Comparison of ENCODE assay signal across 25 mouse cellular contexts in the genomic region with DNA sequence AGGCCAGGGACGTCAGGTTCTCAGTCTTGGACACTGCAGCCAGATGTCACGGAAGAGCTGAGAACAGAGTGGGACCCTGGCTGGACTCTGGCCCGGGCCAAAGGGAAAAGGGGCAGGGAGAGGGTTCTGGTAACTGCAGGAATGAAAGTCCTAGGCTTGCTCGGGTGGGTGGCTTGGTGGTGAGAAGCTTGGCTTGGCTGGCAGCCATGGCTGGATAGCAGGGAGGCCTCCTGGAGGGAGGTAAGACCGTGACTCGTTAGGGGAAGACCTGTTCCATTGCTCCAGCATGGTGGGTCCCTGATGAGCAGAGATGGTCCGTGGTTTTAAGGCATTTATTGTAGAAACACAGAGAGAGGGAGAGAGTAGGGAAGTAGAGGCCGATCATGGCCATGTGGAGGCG. TPM values are rescaled to one million over a fixed set of nuclear protein-coding genes. Genes with fewer than 3 reads are reported as not detected.
DNase-seq lines count a peak whose midpoint lies in the region; ATAC-seq lines count a peak whose summit lies in the region.
"Had no signal": no experiment of that assay in that cellular context is flagged by ENCODE, and none has a peak within 500 bp of the region (broad histone marks: within the 10 kb centered on the region; RNA-seq: fewer than 3 reads in every experiment).

No protein-coding gene starts in this region.

- peaks cover 11% of the 10 kb centered on the region for H3K4me1 ChIP-seq in embryonic facial prominence, embryonic 13.5 days
- H3K4me1 ChIP-seq in embryonic facial prominence, embryonic 10.5 days: peaks cover 17% of the 10 kb centered on the region
- peaks cover 11% of the 10 kb centered on the region for H3K4me1 ChIP-seq in midbrain, embryonic 11.5 days (ENCODE audit: control insufficient read depth, insufficient read depth, low read length)
- peaks cover 17% of the 10 kb centered on the region for H3K4me1 ChIP-seq in midbrain, embryonic 10.5 days
- peaks cover 11% of the 10 kb centered on the region; the same call in 1 of the 2 replicates for H3K4me1 ChIP-seq in embryonic facial prominence, embryonic 14.5 days (ENCODE audit: control insufficient read depth, insufficient read depth, low read length)

- H3K4me3 ChIP-seq in embryonic facial prominence, embryonic 13.5 days: no peak overlapping the region
- no peak overlapping the region for H3K4me3 ChIP-seq in embryonic facial prominence, embryonic 10.5 days
- no peak overlapping the region for H3K4me3 ChIP-seq in midbrain, embryonic 11.5 days (ENCODE audit: low read depth, low read length)
- H3K4me3 ChIP-seq in midbrain, embryonic 10.5 days: no peak overlapping the region
- no peak overlapping the region for H3K4me3 ChIP-seq in embryonic facial prominence, embryonic 14.5 days (ENCODE audit: low read depth, low read length)
- H3K4me3 ChIP-seq: erythroblast, embryonic 14.5 days; forebrain, embryonic 13.5 days; heart, adult 2 months; hindbrain, embryonic 12.5 days; hindbrain, embryonic 15.5 days had no signal

- H3K27ac ChIP-seq in embryonic facial prominence, embryonic 13.5 days: no peak overlapping the region
- H3K27ac ChIP-seq in embryonic facial prominence, embryonic 10.5 days (replicated peaks): no peak overlapping the region
- no peak overlapping the region for H3K27ac ChIP-seq in midbrain, embryonic 11.5 days (ENCODE audit: low read depth, low read length)
- no peak overlapping the region for H3K27ac ChIP-seq in midbrain, embryonic 10.5 days (replicated peaks)
- H3K27ac ChIP-seq in embryonic facial prominence, embryonic 14.5 days (replicated peaks; ENCODE audit: low read depth, low read length): no peak overlapping the region
- H3K27ac ChIP-seq: forebrain, embryonic 13.5 days; heart, adult 2 months; hindbrain, embryonic 12.5 days; hindbrain, embryonic 15.5 days had no signal

- H3K9ac ChIP-seq in embryonic facial prominence, embryonic 13.5 days: peak overlapping the region; percentile 17; the same call in 1 of the 2 replicates
- H3K9ac ChIP-seq in midbrain, embryonic 11.5 days (ENCODE audit: low read length): no peak overlapping the region
- no peak overlapping the region for H3K9ac ChIP-seq in embryonic facial prominence, embryonic 14.5 days (ENCODE audit: low read depth, low read length)
- H3K9ac ChIP-seq: forebrain, embryonic 13.5 days; hindbrain, embryonic 12.5 days; hindbrain, embryonic 15.5 days had no signal

- H3K27me3 ChIP-seq in embryonic facial prominence, embryonic 13.5 days: peaks cover 31% of the 10 kb centered on the region
- H3K27me3 ChIP-seq in embryonic facial prominence, embryonic 10.5 days (replicated peaks; ENCODE audit: low read depth, poor library complexity, severe bottlenecking): peaks cover 45% of the 10 kb centered on the region
- H3K27me3 ChIP-seq in midbrain, embryonic 11.5 days (ENCODE audit: control insufficient read depth, insufficient read depth, low read length): peaks cover 27% of the 10 kb centered on the region
- peaks cover 43% of the 10 kb centered on the region for H3K27me3 ChIP-seq in midbrain, embryonic 10.5 days (ENCODE audit: low read depth, poor library complexity, severe bottlenecking)
- peaks cover 10% of the 10 kb centered on the region for H3K27me3 ChIP-seq in embryonic facial prominence, embryonic 14.5 days (replicated peaks; ENCODE audit: control insufficient read depth, insufficient read depth, low read length)
- H3K27me3 ChIP-seq: Patski had no signal

- DNase-seq in embryonic facial prominence, embryonic 10.5 days (ENCODE audit: low spot score): no peak
- DNase-seq in midbrain, embryonic 11.5 days (ENCODE audit: low spot score, missing footprints): peak; percentile 45
- no peak for DNase-seq in midbrain, embryonic 10.5 days (ENCODE audit: low spot score)
- DNase-seq in embryonic facial prominence, embryonic 14.5 days (ENCODE audit: low spot score): peak; percentile 11
- no peak for DNase-seq in heart, adult 18-20 months
- DNase-seq: adrenal gland, postnatal 10 days; adrenal gland, postnatal 36 days; cerebellum, adult 2 months; cerebellum, postnatal 10 days; cerebellum, postnatal 36 days; embryo, embryonic 11 days; gastrocnemius, postnatal 14 days; heart, adult 2 months; kidney, adult 2 months had no signal

- no peak for ATAC-seq in embryonic facial prominence, embryonic 13.5 days (ENCODE audit: insufficient number of reproducible peaks, insufficient read depth, low FRiP score, low TSS enrichment, low read depth)
- no peak for ATAC-seq in midbrain, embryonic 11.5 days (ENCODE audit: low FRiP score)
- ATAC-seq in embryonic facial prominence, embryonic 14.5 days (ENCODE audit: low read depth): no peak
- ATAC-seq: CD4-positive, CD25-positive, alpha-beta regulatory T cell, adult 4 months; forebrain, embryonic 13.5 days; forebrain, embryonic 16.5 days; intestine, postnatal 0 days; Patski had no signal

- no peaks in the 10 kb centered on the region for H3K36me3 ChIP-seq in embryonic facial prominence, embryonic 13.5 days
- H3K36me3 ChIP-seq in embryonic facial prominence, embryonic 10.5 days (replicated peaks): no peaks in the 10 kb centered on the region
- H3K36me3 ChIP-seq in midbrain, embryonic 11.5 days (ENCODE audit: control insufficient read depth, insufficient read depth, low read length): no peaks in the 10 kb centered on the region
- no peaks in the 10 kb centered on the region for H3K36me3 ChIP-seq in midbrain, embryonic 10.5 days
- H3K36me3 ChIP-seq in embryonic facial prominence, embryonic 14.5 days (ENCODE audit: control insufficient read depth, insufficient read depth, low read length): no peaks in the 10 kb centered on the region
- H3K36me3 ChIP-seq: hindbrain, embryonic 12.5 days; hindbrain, embryonic 15.5 days had no signal

- no peak overlapping the region for H3K4me2 ChIP-seq in embryonic facial prominence, embryonic 13.5 days
- H3K4me2 ChIP-seq in midbrain, embryonic 11.5 days: no peak overlapping the region
- no peak overlapping the region for H3K4me2 ChIP-seq in embryonic facial prominence, embryonic 14.5 days (ENCODE audit: low read depth, low read length)
- H3K4me2 ChIP-seq: forebrain, embryonic 13.5 days; heart, embryonic 11.5 days; hindbrain, embryonic 12.5 days; hindbrain, embryonic 15.5 days had no signal

- no peaks in the 10 kb centered on the region for H3K9me3 ChIP-seq in embryonic facial prominence, embryonic 13.5 days
- no peaks in the 10 kb centered on the region for H3K9me3 ChIP-seq in embryonic facial prominence, embryonic 10.5 days
- H3K9me3 ChIP-seq in midbrain, embryonic 11.5 days (ENCODE audit: control insufficient read depth, low read length): no peaks in the 10 kb centered on the region
- H3K9me3 ChIP-seq in midbrain, embryonic 10.5 days (replicated peaks): no peaks in the 10 kb centered on the region
- no peaks in the 10 kb centered on the region for H3K9me3 ChIP-seq in embryonic facial prominence, embryonic 14.5 days (ENCODE audit: control insufficient read depth, low read length)
- H3K9me3 ChIP-seq: forebrain, embryonic 13.5 days; hindbrain, embryonic 12.5 days; hindbrain, embryonic 15.5 days had no signal

- WGBS in embryonic facial prominence, embryonic 13.5 days: 60% methylated on average over 9 of the region's 9 CpGs
- whole genome bisulfite sequencing in embryonic facial prominence, embryonic 10.5 days: 71% methylated on average over 9 of the region's 9 CpGs
- 78% methylated on average over 9 of the region's 9 CpGs for WGBS in midbrain, embryonic 11.5 days
- WGBS in midbrain, embryonic 10.5 days: 78% methylated on average over 9 of the region's 9 CpGs
- WGBS in embryonic facial prominence, embryonic 14.5 days: 58% methylated on average over 9 of the region's 9 CpGs

RNA-seq across cellular contexts. Expression of a gene that starts 7.6 kb away (rescaled TPM):
- 2.6 and 2.9 TPM in 2 replicates for polyA plus RNA-seq in embryonic facial prominence, embryonic 13.5 days (2015; fragmentation: Nextera tagmentation; extraction: Ambion mirVana)
- polyA plus RNA-seq in embryonic facial prominence, embryonic 10.5 days (2016; fragmentation: Nextera tagmentation; extraction: Ambion mirVana): 1.4 and 1.6 TPM in 2 replicates
- 1.8 and 2.3 TPM in 2 replicates for polyA plus RNA-seq in midbrain, embryonic 11.5 days (2014; fragmentation: Nextera tagmentation; extraction: Ambion mirVana)
- polyA plus RNA-seq in midbrain, embryonic 10.5 days (2016; fragmentation: Nextera tagmentation; extraction: Ambion mirVana): 1.9 and 2.0 TPM in 2 replicates
- 4.0 and 4.8 TPM in 2 replicates for polyA plus RNA-seq in embryonic facial prominence, embryonic 14.5 days (2014; fragmentation: Nextera tagmentation; extraction: Ambion mirVana)
- total RNA-seq in heart, adult 18-20 months (2021): 1 to 10 TPM; 1.6 to 3.3 TPM
- polyA plus RNA-seq: C2C12, Patski had no signal

RNA-seq across cellular contexts. Expression of a gene that starts 22.0 kb away (rescaled TPM):
- 38.1 and 41.5 TPM in 2 replicates for polyA plus RNA-seq in embryonic facial prominence, embryonic 13.5 days (2015; fragmentation: Nextera tagmentation; extraction: Ambion mirVana)
- polyA plus RNA-seq in embryonic facial prominence, embryonic 10.5 days (2016; fragmentation: Nextera tagmentation; extraction: Ambion mirVana): 37.4 and 42.2 TPM in 2 replicates
- 21.2 and 23.6 TPM in 2 replicates for polyA plus RNA-seq in midbrain, embryonic 11.5 days (2014; fragmentation: Nextera tagmentation; extraction: Ambion mirVana)
- polyA plus RNA-seq in midbrain, embryonic 10.5 days (2016; fragmentation: Nextera tagmentation; extraction: Ambion mirVana): 34.0 and 42.1 TPM in 2 replicates
- polyA plus RNA-seq in embryonic facial prominence, embryonic 14.5 days (2014; fragmentation: Nextera tagmentation; extraction: Ambion mirVana): 32.3 and 36.0 TPM in 2 replicates
- total RNA-seq in heart, adult 18-20 months (2021): 100 to 1,000 TPM; 106 to 109 TPM

RNA-seq across cellular contexts. Expression of a gene that starts 23.1 kb away (rescaled TPM):
- 31.6 and 33.1 TPM in 2 replicates for polyA plus RNA-seq in embryonic facial prominence, embryonic 13.5 days (2015; fragmentation: Nextera tagmentation; extraction: Ambion mirVana)
- polyA plus RNA-seq in embryonic facial prominence, embryonic 10.5 days (2016; fragmentation: Nextera tagmentation; extraction: Ambion mirVana): 24.9 and 25.7 TPM in 2 replicates
- polyA plus RNA-seq in midbrain, embryonic 11.5 days (2014; fragmentation: Nextera tagmentation; extraction: Ambion mirVana): 19.7 and 24.5 TPM in 2 replicates
- 23.9 and 26.0 TPM in 2 replicates for polyA plus RNA-seq in midbrain, embryonic 10.5 days (2016; fragmentation: Nextera tagmentation; extraction: Ambion mirVana)
- polyA plus RNA-seq in embryonic facial prominence, embryonic 14.5 days (2014; fragmentation: Nextera tagmentation; extraction: Ambion mirVana): 36.9 and 37.1 TPM in 2 replicates
- 10 to 100 TPM; 24.4 to 30.0 TPM for total RNA-seq in heart, adult 18-20 months (2021)

RNA-seq across cellular contexts. Expression of a gene that starts 43.4 kb away (rescaled TPM):
- 0.13 and 4.8 TPM in 2 replicates for polyA plus RNA-seq in embryonic facial prominence, embryonic 13.5 days (2015; fragmentation: Nextera tagmentation; extraction: Ambion mirVana)
- polyA plus RNA-seq in embryonic facial prominence, embryonic 10.5 days (2016; fragmentation: Nextera tagmentation; extraction: Ambion mirVana): 0.30 and 0.32 TPM in 2 replicates
- 0.19 and 0.68 TPM in 2 replicates for polyA plus RNA-seq in midbrain, embryonic 11.5 days (2014; fragmentation: Nextera tagmentation; extraction: Ambion mirVana)
- polyA plus RNA-seq in midbrain, embryonic 10.5 days (2016; fragmentation: Nextera tagmentation; extraction: Ambion mirVana): 0.07 TPM in 1 of 2 replicates, not detected in the other
- 2.0 and 4.6 TPM in 2 replicates for polyA plus RNA-seq in embryonic facial prominence, embryonic 14.5 days (2014; fragmentation: Nextera tagmentation; extraction: Ambion mirVana)
- total RNA-seq in heart, adult 18-20 months (2021): 100 to 1,000 TPM in 1 of 2 experiments, 10 to 100 TPM in 1; 69.5 to 194 TPM

Comparison
In these comparisons a context has a peak if more than half of its experiments do, and no peak if none do; other contexts are left out.
1. DNase-seq: peak in midbrain, embryonic 11.5 days (single experiment) and embryonic facial prominence, embryonic 14.5 days (single experiment); none in embryonic facial prominence, embryonic 10.5 days (single experiment), midbrain, embryonic 10.5 days (single experiment) and heart, adult 18-20 months (0 of 2).